Mouse (Mus musculus) hindbrain, embryonic 10.5 days (tissue): ENCODE results near the gene Kcnt2. TPM values are rescaled to one million over a fixed set of nuclear protein-coding genes. Genes with fewer than 3 reads are reported as not detected.

Experiments
- DNase-seq: peaks from one replicate; pipeline ENCODE4 v3.0.0-alpha.2; 2017; ENCODE audit warnings: low spot score
- H3K27ac ChIP-seq: fragments of 300-500 bp; sonication (generic); 2 replicates; pipeline ENCODE4 v1.5.1; 2016; ENCODE audit warnings: mild to moderate bottlenecking, moderate library complexity
- H3K27me3 ChIP-seq: fragments of 300-500 bp; sonication (generic); 2 replicates; pipeline ENCODE4 v1.6.1; 2016; ENCODE audit warnings: mild to moderate bottlenecking; ENCODE audit not compliant: poor library complexity, insufficient read depth, severe bottlenecking
- H3K36me3 ChIP-seq: fragments of 300-500 bp; sonication (generic); 2 replicates; pipeline ENCODE4 v1.6.1; 2016; ENCODE audit warnings: mild to moderate bottlenecking, moderate library complexity
- H3K4me1 ChIP-seq: fragments of 300-500 bp; sonication (generic); replicated peaks from 2 replicates; pipeline ENCODE4 v1.6.1; 2016; ENCODE audit warnings: mild to moderate bottlenecking
- H3K4me3 ChIP-seq: fragments of 300-500 bp; sonication (generic); 2 replicates; pipeline ENCODE4 v1.5.1; 2016; ENCODE audit warnings: mild to moderate bottlenecking, moderate library complexity
- H3K9me3 ChIP-seq: fragments of 300-500 bp; sonication (generic); 2 replicates; pipeline ENCODE4 v1.6.1; 2016; ENCODE audit warnings: mild to moderate bottlenecking, moderate library complexity
- WGBS: fragments of 180-500 bp; shearing (Covaris S2); methylation state at CpG from one replicate; pipeline ENCODE4 v1.1.7; 2016; 5-methylcytosine and 5-hydroxymethylcytosine counted together
- polyA plus RNA-seq: library from polyadenylated mRNA; unstranded; fragments of >200 nt; fragmentation: Nextera tagmentation; extraction: Ambion mirVana; gene quantifications from 2 replicates; pipeline ENCODE4 v1.2.1, GENCODE M21; 2016

Gene Kcnt2
- polyA plus RNA-seq, 1 experiment from 2014 or later = 1.0 TPM

DNA sequence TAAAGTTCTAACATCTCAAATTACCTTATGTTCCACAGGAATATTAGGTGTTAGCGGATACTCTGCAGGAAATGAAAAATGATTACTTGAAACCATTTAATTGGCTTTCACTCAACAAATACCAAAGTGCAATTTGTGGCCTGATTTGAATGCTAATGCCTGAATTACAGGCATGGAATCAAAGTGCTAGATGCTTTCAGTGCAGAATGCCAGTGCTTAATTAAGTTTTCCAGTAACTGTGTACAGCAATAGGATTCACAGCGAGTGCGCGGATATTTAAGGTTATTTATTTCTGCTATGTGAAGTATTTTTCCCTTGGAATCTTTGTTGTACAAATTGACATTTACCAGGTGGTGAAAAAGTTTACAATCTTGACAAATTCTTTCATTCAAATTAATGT is 144.3 kb downstream of the Kcnt2 start:
- Histone ChIP-seq H3K36me3 (no peaks in the 10 kb centered on the region), H3K4me3 (no peak overlapping the region), H3K27ac (no peak overlapping the region), H3K4me1 (no peaks in the 10 kb centered on the region), H3K27me3 (no peaks in the 10 kb centered on the region), H3K9me3 (no peaks in the 10 kb centered on the region)
- DNase-seq = no peak
- WGBS = 95% methylated on average over 4 of the region's 4 CpGs

DNA sequence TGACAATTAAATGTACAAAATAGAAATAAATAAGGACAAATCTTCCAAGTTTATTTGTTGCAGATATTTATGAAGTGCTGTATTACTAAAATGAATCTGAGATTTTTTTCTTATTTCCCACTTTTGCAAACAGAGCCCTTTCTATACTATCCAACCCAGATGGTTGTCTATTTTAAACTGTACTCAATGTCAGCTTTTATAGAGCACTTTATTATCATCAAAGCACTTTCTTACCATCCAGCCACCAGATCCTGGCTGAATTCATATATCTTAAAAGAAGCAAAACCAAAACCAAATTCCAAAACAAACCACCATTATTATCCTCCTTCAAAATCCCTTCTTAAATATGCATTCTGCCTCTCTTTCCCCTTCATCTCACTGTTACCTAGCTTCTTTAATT is 151.8 kb downstream of the Kcnt2 start:
- no peaks in the 10 kb centered on the region for H3K4me1 ChIP-seq
- no peak for DNase-seq
- H3K27ac ChIP-seq = no peak overlapping the region
- no peak overlapping the region for H3K4me3 ChIP-seq
- H3K27me3 ChIP-seq = no peaks in the 10 kb centered on the region
- H3K36me3 ChIP-seq = no peaks in the 10 kb centered on the region
- H3K9me3 ChIP-seq = no peaks in the 10 kb centered on the region

DNA sequence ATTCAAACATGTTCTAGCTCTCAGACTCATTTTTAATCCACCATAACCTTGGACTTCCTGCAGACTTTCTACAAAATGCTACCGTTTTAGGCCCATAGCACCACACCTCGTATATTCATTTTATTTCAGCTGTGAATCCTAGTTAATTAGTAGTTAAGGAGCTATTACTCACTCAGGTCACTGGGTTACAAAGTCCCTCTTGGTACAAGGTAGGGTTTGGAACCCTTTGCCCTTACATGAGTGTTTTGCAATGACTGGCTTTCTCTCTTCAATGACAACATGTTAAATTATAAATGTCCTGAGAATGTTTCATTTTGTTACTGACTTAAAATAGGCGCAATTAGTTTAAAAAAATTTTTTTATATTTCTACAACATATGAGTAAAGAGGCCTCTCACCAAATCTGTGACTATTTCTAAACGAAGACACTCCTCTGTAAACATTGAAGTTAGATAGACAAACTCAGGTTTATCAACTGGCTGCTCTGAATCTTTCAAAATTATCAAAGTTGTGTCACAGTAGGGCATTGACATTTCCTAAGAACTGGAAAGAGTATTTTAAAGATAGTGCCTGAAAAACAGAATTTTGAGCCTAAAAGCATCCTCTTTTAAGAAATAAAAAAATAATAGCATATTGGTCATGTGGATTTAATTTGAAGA is 160.8 kb downstream of the Kcnt2 start:
- DNase-seq = no peak

DNA sequence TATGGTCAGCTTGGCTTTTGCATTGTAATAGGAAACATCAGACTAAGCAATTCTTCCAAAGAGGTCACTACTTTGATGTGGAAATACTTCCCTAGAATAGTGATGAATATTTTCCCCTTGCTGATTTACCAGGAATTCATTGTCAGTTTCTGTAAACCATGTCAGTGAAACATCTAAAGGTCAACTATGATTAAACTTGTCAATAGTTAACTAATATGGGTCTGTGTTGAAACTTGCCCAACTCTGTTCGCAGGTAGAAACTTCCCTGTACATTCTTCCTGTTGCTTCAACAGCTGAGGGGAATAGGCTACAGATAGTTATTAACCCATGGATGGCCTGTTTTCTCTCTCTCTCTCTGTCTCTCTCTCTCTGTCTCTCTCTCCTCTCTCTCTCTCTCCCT is 169.8 kb downstream of the Kcnt2 start:
- no peak for DNase-seq
- no peaks in the 10 kb centered on the region for H3K4me1 ChIP-seq

More for the DNA sequence above, 160.8 kb downstream of the Kcnt2 start:
- Histone ChIP-seq H3K4me1 (no peaks in the 10 kb centered on the region), H3K4me3 (no peak overlapping the region), H3K36me3 (no peaks in the 10 kb centered on the region), H3K27me3 (no peaks in the 10 kb centered on the region), H3K9me3 (no peaks in the 10 kb centered on the region), H3K27ac (no peak overlapping the region)
- WGBS = 91% methylated on average over 4 of the region's 4 CpGs

DNA sequence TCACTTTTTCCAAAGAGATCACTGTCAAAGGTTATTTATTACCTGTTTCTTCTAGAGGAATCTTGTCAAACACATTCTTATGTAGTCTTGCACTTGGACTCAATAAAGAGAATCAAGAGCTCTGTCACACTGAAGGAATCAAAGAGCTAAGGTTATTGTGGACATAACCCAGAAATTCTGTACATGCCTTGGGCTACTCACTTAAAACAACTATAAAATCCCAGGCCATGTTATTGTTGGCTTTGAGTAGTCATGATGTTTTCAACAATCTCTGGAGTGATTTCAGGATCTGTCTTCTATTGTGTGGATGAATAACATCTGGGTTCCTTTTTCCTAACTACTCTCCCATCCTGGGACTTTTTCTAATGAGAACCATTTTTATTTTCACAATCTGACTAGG is 177.0 kb downstream of the Kcnt2 start:
- Histone ChIP-seq H3K9me3 (no peaks in the 10 kb centered on the region), H3K27ac (no peak overlapping the region), H3K27me3 (no peaks in the 10 kb centered on the region), H3K4me1 (no peaks in the 10 kb centered on the region), H3K4me3 (no peak overlapping the region), H3K36me3 (no peaks in the 10 kb centered on the region)
- DNase-seq = no peak

More for the DNA sequence above, 169.8 kb downstream of the Kcnt2 start:
- Histone ChIP-seq H3K27ac (no peak overlapping the region), H3K9me3 (no peaks in the 10 kb centered on the region), H3K27me3 (no peaks in the 10 kb centered on the region), H3K4me3 (no peak overlapping the region), H3K36me3 (no peaks in the 10 kb centered on the region)
- WGBS = 82% methylated on average over 1 of the region's 1 CpGs

DNA sequence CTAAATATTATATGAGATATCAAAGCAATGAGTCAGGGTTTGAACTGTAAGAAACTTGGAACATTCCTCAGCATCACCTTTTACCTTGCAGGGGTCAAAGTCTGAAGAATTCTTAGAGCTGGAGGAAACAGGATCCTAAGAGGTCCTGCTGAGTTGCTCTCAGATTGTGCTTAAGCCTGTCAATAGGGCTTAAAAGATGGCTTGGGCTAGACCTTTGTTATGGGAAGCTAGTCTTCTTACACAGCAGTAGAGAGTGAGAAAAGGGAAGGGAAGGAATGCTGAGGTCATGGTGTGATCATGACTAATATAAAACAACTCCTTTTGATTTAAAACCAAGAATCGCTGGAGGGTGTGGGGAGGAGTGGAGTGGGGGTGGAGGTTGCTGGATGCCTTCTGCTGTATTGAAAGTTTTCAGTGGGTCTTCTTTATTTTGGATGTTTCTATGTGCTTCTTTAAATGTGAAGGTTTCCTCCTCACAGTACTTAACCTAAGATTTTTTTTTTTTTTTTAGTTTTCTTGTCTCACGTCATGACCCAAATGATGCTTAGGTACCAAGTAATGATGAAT is 183.4 kb downstream of the Kcnt2 start:
- H3K36me3 ChIP-seq = no peaks in the 10 kb centered on the region
- no peaks in the 10 kb centered on the region for H3K27me3 ChIP-seq
- H3K4me1 ChIP-seq = no peaks in the 10 kb centered on the region
- WGBS = 22% methylated on average over 2 of the region's 2 CpGs
- no peak overlapping the region for H3K27ac ChIP-seq
- DNase-seq = no peak
- H3K9me3 ChIP-seq = no peaks in the 10 kb centered on the region
- no peak overlapping the region for H3K4me3 ChIP-seq

DNA sequence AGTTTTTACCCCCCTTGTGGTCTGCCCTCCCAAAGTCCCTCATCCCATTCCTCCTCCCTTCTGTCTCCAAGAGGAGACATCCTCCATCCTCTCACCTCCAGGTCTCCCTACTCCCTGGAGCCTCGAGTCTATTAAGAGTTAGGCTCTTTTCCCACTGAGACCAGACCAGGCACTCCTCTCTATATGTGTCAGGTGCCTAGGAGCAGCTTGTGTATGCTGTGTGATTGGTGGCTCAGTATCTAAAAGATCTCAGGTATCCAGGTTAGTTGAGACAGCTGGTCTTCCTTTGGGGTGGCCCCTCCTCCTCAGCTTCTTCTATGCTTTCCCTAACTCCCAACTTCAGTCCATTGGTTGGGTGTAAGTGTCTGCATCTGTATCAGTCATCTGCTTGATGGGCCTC is 186.1 kb downstream of the Kcnt2 start:
- no peak for DNase-seq
- Histone ChIP-seq H3K9me3 (no peaks in the 10 kb centered on the region), H3K27ac (no peak overlapping the region), H3K4me3 (no peak overlapping the region), H3K4me1 (no peaks in the 10 kb centered on the region), H3K36me3 (no peaks in the 10 kb centered on the region), H3K27me3 (no peaks in the 10 kb centered on the region)
- 68% methylated on average over 1 of the region's 1 CpGs for WGBS

DNA sequence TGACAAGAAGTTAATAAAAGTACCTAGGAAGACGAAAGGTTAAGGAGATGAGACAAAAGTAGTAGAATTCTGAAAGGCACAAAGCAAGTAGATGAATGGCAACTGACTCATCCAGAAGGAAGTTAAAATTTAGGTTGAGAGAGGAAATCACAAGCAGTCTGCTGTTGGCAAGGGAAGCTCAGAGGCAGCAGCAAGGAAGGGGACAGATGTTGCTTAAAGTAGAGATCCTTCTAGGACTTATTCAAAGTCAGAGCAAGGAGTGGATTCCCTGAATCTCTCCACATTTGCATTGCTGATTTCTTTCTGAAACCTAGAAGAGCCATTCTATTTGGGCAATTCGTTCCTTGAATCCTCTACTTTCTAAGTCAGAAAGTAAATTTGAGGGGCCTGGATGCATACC is 188.8 kb downstream of the Kcnt2 start:
- no peaks in the 10 kb centered on the region for H3K27me3 ChIP-seq
- no peak overlapping the region for H3K27ac ChIP-seq
- H3K9me3 ChIP-seq = no peaks in the 10 kb centered on the region
- no peaks in the 10 kb centered on the region for H3K4me1 ChIP-seq
- no peak for DNase-seq
- H3K4me3 ChIP-seq = no peak overlapping the region
- no peaks in the 10 kb centered on the region for H3K36me3 ChIP-seq
- WGBS = 87% methylated on average over 2 of the region's 2 CpGs

DNA sequence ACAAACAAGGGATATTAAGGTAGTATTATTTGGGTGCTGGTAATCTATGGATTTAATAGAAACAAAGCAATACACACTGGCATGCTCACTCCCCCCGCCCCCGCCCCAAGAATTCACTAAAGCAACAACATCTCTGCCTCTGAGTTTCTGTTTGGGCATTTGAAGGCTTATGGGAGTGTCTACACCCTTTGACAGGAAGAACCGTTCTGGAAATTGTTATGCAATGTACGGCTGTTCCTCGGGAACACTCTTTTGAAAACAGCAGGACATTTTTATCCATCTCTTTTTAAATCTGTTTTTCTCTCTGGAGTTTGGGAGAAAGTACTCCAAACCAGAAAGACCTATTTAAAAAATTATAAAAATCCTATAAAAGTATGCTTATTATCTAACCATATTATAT is 192.2 kb downstream of the Kcnt2 start:
- Histone ChIP-seq H3K4me1 (no peaks in the 10 kb centered on the region), H3K4me3 (no peak overlapping the region), H3K36me3 (no peaks in the 10 kb centered on the region), H3K27ac (no peak overlapping the region), H3K9me3 (no peaks in the 10 kb centered on the region), H3K27me3 (no peaks in the 10 kb centered on the region)
- DNase-seq = no peak
- 61% methylated on average over 5 of the region's 5 CpGs for WGBS

DNA sequence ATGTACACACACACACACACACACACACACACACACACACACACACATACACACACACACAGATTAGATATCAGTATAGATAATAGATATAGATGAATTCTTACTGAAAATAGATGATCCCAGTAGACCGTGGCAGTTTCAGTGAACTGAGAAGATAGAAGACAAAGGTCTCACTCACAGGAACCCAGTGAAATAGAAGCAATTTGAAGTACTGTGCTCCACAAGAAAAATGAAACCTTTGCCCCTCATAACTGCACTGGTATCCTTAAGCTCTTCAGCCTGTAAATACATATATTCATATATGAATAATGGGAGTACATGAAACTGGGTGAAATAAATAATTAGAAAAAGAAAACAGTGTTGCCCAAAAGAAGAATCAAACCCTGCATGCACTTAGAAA is 197.9 kb downstream of the Kcnt2 start:
- Histone ChIP-seq H3K27me3 (no peaks in the 10 kb centered on the region), H3K4me1 (no peaks in the 10 kb centered on the region), H3K9me3 (no peaks in the 10 kb centered on the region), H3K27ac (no peak overlapping the region), H3K4me3 (no peak overlapping the region), H3K36me3 (no peaks in the 10 kb centered on the region)
- DNase-seq = no peak
- WGBS = 85% methylated on average over 1 of the region's 1 CpGs

DNA sequence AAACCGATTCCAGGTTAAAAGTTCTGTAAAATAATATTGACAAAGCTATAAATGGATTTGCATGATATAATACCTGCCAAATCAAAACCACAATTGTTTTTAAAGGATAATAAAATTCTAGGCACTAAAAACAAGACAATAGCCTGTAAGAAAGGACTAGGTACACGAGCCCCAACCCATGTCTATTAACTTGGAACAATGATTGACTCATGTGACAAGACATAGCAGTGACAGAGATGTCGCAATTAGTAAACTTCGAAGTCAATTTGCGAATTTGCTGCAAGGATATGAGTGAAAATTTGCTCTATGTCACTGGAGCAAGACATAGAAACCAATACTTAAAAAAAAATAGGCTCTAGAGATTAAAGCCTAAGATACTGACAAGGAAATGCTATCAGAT is 198.4 kb downstream of the Kcnt2 start:
- Histone ChIP-seq H3K27me3 (no peaks in the 10 kb centered on the region), H3K9me3 (no peaks in the 10 kb centered on the region), H3K4me3 (no peak overlapping the region), H3K27ac (no peak overlapping the region), H3K36me3 (no peaks in the 10 kb centered on the region), H3K4me1 (no peaks in the 10 kb centered on the region)
- WGBS = 91% methylated on average over 5 of the region's 5 CpGs
- no peak for DNase-seq

DNA sequence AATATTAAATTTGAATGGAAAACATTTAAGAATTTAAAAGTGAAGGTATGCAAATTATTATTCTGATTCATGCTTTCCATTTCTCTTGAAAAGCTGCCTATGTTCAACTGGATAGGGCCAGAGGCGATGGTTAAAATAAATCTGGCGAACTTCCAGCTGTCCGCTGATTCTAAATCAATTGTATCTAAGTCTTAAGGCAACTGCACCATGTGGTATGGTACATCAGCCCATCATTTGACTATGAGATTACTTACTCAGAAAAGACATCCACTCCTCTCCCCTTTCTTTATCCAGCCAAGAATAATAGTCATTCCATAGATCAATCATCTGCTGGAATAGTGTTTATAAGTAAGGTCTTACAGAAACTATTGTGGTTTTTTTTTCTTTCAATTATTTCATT is 205.5 kb downstream of the Kcnt2 start:
- Histone ChIP-seq H3K36me3 (no peaks in the 10 kb centered on the region), H3K27me3 (no peaks in the 10 kb centered on the region), H3K27ac (no peak overlapping the region), H3K9me3 (no peaks in the 10 kb centered on the region), H3K4me1 (no peaks in the 10 kb centered on the region), H3K4me3 (no peak overlapping the region)
- 88% methylated on average over 3 of the region's 3 CpGs for WGBS
- DNase-seq = no peak

DNA sequence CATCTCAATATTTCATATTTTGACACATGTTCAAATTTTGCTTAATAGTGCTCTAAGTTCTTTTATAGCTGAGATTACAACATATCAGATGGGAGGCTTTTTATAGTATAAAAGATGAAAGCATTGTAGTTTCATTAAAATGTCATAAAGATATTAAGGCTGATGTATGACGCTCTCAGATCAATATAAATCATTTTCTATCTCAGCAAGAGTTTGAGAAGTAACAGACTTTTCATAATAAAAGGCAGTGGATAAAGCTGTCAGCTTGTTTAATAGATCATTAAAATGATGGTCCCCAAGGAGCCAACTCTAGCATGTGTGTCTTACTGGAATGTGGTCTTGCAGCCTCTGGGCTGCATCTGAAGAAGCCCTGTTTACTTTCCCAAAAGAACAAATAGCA is 206.0 kb downstream of the Kcnt2 start:
- no peak for DNase-seq
- H3K36me3 ChIP-seq = no peaks in the 10 kb centered on the region
- no peak overlapping the region for H3K4me3 ChIP-seq
- no peaks in the 10 kb centered on the region for H3K4me1 ChIP-seq
- no peak overlapping the region for H3K27ac ChIP-seq
- H3K27me3 ChIP-seq = no peaks in the 10 kb centered on the region
- whole genome bisulfite sequencing = 81% methylated on average over 1 of the region's 1 CpGs
- no peaks in the 10 kb centered on the region for H3K9me3 ChIP-seq

DNA sequence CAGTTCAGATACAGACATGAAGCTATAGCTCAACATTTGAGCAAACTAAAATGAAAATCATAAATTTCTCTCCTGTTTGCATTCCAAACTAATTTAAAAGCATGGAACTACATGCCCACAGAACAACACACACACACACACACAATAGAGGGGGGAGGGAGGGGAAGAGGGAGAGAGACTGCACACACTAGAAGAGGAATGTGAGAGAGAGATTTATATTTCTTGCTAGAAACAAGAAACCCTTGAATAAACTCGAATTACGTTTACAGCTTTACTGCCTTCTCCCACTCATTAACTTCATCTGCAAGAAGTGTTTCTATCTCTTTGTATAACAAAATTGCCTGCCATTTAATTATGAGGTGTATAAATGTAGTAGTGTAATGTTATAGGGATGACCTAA is 209.9 kb downstream of the Kcnt2 start:
- no peak overlapping the region for H3K27ac ChIP-seq
- no peak overlapping the region for H3K4me3 ChIP-seq
- DNase-seq = no peak
- H3K36me3 ChIP-seq = no peaks in the 10 kb centered on the region
- H3K4me1 ChIP-seq = no peaks in the 10 kb centered on the region
- no peaks in the 10 kb centered on the region for H3K9me3 ChIP-seq
- no peaks in the 10 kb centered on the region for H3K27me3 ChIP-seq
- WGBS = 83% methylated on average over 2 of the region's 2 CpGs
